Mouse (Mus musculus) lung, postnatal 0 days (tissue): ENCODE results near the gene Pald1.

Experiments used
- CTCF ChIP-seq: IDR thresholded peaks from 2 replicates; pipeline ENCODE4 v1.5.1; 2016; ENCODE audit warnings: antibody characterized with exemption, mild to moderate bottlenecking
- EP300 ChIP-seq: IDR thresholded peaks from 2 replicates; pipeline ENCODE4 v1.6.1; 2016; ENCODE audit warnings: antibody characterized with exemption, mild to moderate bottlenecking, control low read depth

- TF ChIP-seq CTCF (no peak), EP300 (no peak)
These were observed 43.0 kb upstream of the Pald1 start for GRCm38 (mm10) chr10:61426251-61426757.
